10 mouse cellular contexts compared by ENCODE assay signal in genomic region chr13:34132875-34133274, GRCm38 (mm10). TPM values are rescaled to one million over a fixed set of nuclear protein-coding genes. Genes with fewer than 3 reads are reported as not detected.
DNase-seq lines count a peak whose midpoint lies in the region; ATAC-seq and TF ChIP-seq lines count a peak whose summit lies in the region.
"Had no signal": no experiment of that assay in that cellular context is flagged by ENCODE, and none has a peak within 500 bp of the region (broad histone marks: within the 10 kb centered on the region; RNA-seq: fewer than 3 reads in every experiment).

No protein-coding gene starts in this region.

- peak overlapping the region; percentile 69; the same call in 1 of the 2 replicates for H3K4me3 ChIP-seq in heart, postnatal 0 days (ENCODE audit: low read depth, low read length)
- 0 out of 2 replicates have a peak overlapping the region, but pooled peaks have one; percentile 63 for H3K4me3 ChIP-seq in embryonic facial prominence, embryonic 12.5 days
- H3K4me3 ChIP-seq in hindbrain, embryonic 11.5 days (ENCODE audit: low read depth, low read length): peak overlapping the region; percentile 63
- H3K4me3 ChIP-seq in midbrain, embryonic 13.5 days (replicated peaks): peak overlapping the region; percentile 95

- H3K9me3 ChIP-seq in heart, postnatal 0 days (replicated peaks; ENCODE audit: control insufficient read depth, low read length): no peaks in the 10 kb centered on the region
- no peaks in the 10 kb centered on the region for H3K9me3 ChIP-seq in embryonic facial prominence, embryonic 12.5 days
- H3K9me3 ChIP-seq in hindbrain, embryonic 11.5 days (ENCODE audit: control insufficient read depth, low read length): no peaks in the 10 kb centered on the region
- H3K9me3 ChIP-seq in midbrain, embryonic 13.5 days: no peaks in the 10 kb centered on the region

- H3K4me1 ChIP-seq in heart, postnatal 0 days (ENCODE audit: control insufficient read depth, insufficient read depth): peaks cover 22% of the 10 kb centered on the region; the same call in 1 of the 2 replicates
- H3K4me1 ChIP-seq in embryonic facial prominence, embryonic 12.5 days: peaks cover 32% of the 10 kb centered on the region
- peaks cover 12% of the 10 kb centered on the region for H3K4me1 ChIP-seq in hindbrain, embryonic 11.5 days (replicated peaks; ENCODE audit: control insufficient read depth, insufficient read depth, low read length)
- H3K4me1 ChIP-seq in midbrain, embryonic 13.5 days (replicated peaks): peaks cover 46% of the 10 kb centered on the region

- H3K27ac ChIP-seq in heart, postnatal 0 days (ENCODE audit: low read depth): peak overlapping the region; percentile 85; the same call in 1 of the 2 replicates
- peak overlapping the region; percentile 94; the same call in 1 of the 2 replicates for H3K27ac ChIP-seq in embryonic facial prominence, embryonic 12.5 days
- H3K27ac ChIP-seq in hindbrain, embryonic 11.5 days (ENCODE audit: low read depth, low read length): peak overlapping the region; percentile 100
- peak overlapping the region; percentile 100 for H3K27ac ChIP-seq in midbrain, embryonic 13.5 days

- DNase-seq in heart, postnatal 0 days (ENCODE audit: low spot score): no peak
- no peak for DNase-seq in heart, adult 18-20 months
- peak; percentile 46 for DNase-seq in hindbrain, embryonic 11.5 days (ENCODE audit: low spot score)
- DNase-seq in thymus, postnatal 25 days: no peak
- no peak for DNase-seq in left cerebral cortex, adult 9 months (ENCODE audit: low spot score in 2 of 2)
- DNase-seq in layer of hippocampus, adult 9-11 months: no peak
- DNase-seq: gastrocnemius, postnatal 14 days had no signal

- ATAC-seq in heart, postnatal 0 days (ENCODE audit: insufficient read depth, low read depth): no peak
- no peak for ATAC-seq in embryonic facial prominence, embryonic 12.5 days (ENCODE audit: insufficient number of reproducible peaks, insufficient read depth, low FRiP score, low TSS enrichment)
- ATAC-seq in hindbrain, embryonic 11.5 days (ENCODE audit: low FRiP score): no peak
- ATAC-seq in midbrain, embryonic 13.5 days: no peak
- ATAC-seq: lung, postnatal 0 days had no signal

- no peaks in the 10 kb centered on the region for H3K27me3 ChIP-seq in heart, postnatal 0 days (ENCODE audit: control insufficient read depth, insufficient read depth, low read length)
- no peaks in the 10 kb centered on the region for H3K27me3 ChIP-seq in embryonic facial prominence, embryonic 12.5 days
- no peaks in the 10 kb centered on the region for H3K27me3 ChIP-seq in hindbrain, embryonic 11.5 days (ENCODE audit: control insufficient read depth, insufficient read depth, low read length)
- H3K27me3 ChIP-seq in midbrain, embryonic 13.5 days: no peaks in the 10 kb centered on the region

- peak overlapping the region; percentile 77 for H3K4me2 ChIP-seq in heart, postnatal 0 days (ENCODE audit: low read depth, low read length)
- H3K4me2 ChIP-seq in embryonic facial prominence, embryonic 12.5 days (replicated peaks): peak overlapping the region; percentile 78
- peak overlapping the region; percentile 60 for H3K4me2 ChIP-seq in hindbrain, embryonic 11.5 days (replicated peaks; ENCODE audit: low read depth, low read length)
- peak overlapping the region; percentile 92 for H3K4me2 ChIP-seq in midbrain, embryonic 13.5 days (replicated peaks)

- 48% methylated on average over 6 of the region's 6 CpGs for WGBS in heart, postnatal 0 days
- WGBS in embryonic facial prominence, embryonic 12.5 days: 17% methylated on average over 6 of the region's 6 CpGs
- WGBS in hindbrain, embryonic 11.5 days: 11% methylated on average over 6 of the region's 6 CpGs
- 6% methylated on average over 6 of the region's 6 CpGs for WGBS in midbrain, embryonic 13.5 days

- no peak for TF ChIP-seq EP300 in heart, postnatal 0 days (IDR thresholded peaks at IDR 0.05; ENCODE audit: low read depth)

- H3K36me3 ChIP-seq in heart, postnatal 0 days (replicated peaks; ENCODE audit: control insufficient read depth, insufficient read depth, low read length): no peaks in the 10 kb centered on the region
- H3K36me3 ChIP-seq in embryonic facial prominence, embryonic 12.5 days: no peaks in the 10 kb centered on the region
- no peaks in the 10 kb centered on the region for H3K36me3 ChIP-seq in hindbrain, embryonic 11.5 days (ENCODE audit: control insufficient read depth, insufficient read depth, low read length)
- 0 out of 2 replicates have a peak, but pooled peaks cover 9% of the 10 kb centered on the region for H3K36me3 ChIP-seq in midbrain, embryonic 13.5 days

- TF ChIP-seq CTCF in heart, postnatal 0 days (IDR thresholded peaks at IDR 0.05; ENCODE audit: low read depth): no peak

- H3K9ac ChIP-seq in heart, postnatal 0 days (replicated peaks; ENCODE audit: low read depth, low read length): no peak overlapping the region
- H3K9ac ChIP-seq in embryonic facial prominence, embryonic 12.5 days: no peak overlapping the region
- peak overlapping the region; percentile 81 for H3K9ac ChIP-seq in hindbrain, embryonic 11.5 days (ENCODE audit: low read depth, low read length)
- H3K9ac ChIP-seq in midbrain, embryonic 13.5 days (replicated peaks): peak overlapping the region; percentile 100

RNA-seq across cellular contexts. Expression of gene Tubb2b, which starts 2.6 kb away (rescaled TPM):
- 157 and 227 TPM in 2 replicates for total RNA-seq in heart, postnatal 0 days (2014; rRNA removed; ENCODE audit: low replicate concordance)
- 16.9 and 19.7 TPM in 2 replicates for polyA plus RNA-seq in heart, postnatal 0 days (2015; fragmentation: Nextera tagmentation; extraction: Ambion mirVana)
- total RNA-seq in heart, adult 18-20 months (2021): 1 to 10 TPM; 4.8 to 8.6 TPM
- 66.5 and 77.7 TPM in 2 replicates for polyA plus RNA-seq in embryonic facial prominence, embryonic 12.5 days (2016; fragmentation: Nextera tagmentation; extraction: Ambion mirVana)
- polyA plus RNA-seq in hindbrain, embryonic 11.5 days (2014; fragmentation: Nextera tagmentation; extraction: Ambion mirVana): 318 and 341 TPM in 2 replicates
- polyA plus RNA-seq in midbrain, embryonic 13.5 days (2015; fragmentation: Nextera tagmentation; extraction: Ambion mirVana): 833 and 846 TPM in 2 replicates

RNA-seq across cellular contexts. Expression of gene Psmg4, which starts 29.9 kb away (rescaled TPM):
- total RNA-seq in heart, postnatal 0 days (2014; rRNA removed; ENCODE audit: low replicate concordance): 58.0 and 108 TPM in 2 replicates
- 86.3 and 87.8 TPM in 2 replicates for polyA plus RNA-seq in heart, postnatal 0 days (2015; fragmentation: Nextera tagmentation; extraction: Ambion mirVana)
- total RNA-seq in heart, adult 18-20 months (2021): 10 to 100 TPM; 25.0 to 32.9 TPM
- 111 TPM in 2 replicates for polyA plus RNA-seq in embryonic facial prominence, embryonic 12.5 days (2016; fragmentation: Nextera tagmentation; extraction: Ambion mirVana)
- polyA plus RNA-seq in hindbrain, embryonic 11.5 days (2014; fragmentation: Nextera tagmentation; extraction: Ambion mirVana): 92.0 and 95.8 TPM in 2 replicates
- polyA plus RNA-seq in midbrain, embryonic 13.5 days (2015; fragmentation: Nextera tagmentation; extraction: Ambion mirVana): 92.5 and 94.6 TPM in 2 replicates

RNA-seq across cellular contexts. Expression of gene Tubb2a, which starts 55.1 kb away (rescaled TPM):
- total RNA-seq in heart, postnatal 0 days (2014; rRNA removed; ENCODE audit: low replicate concordance): 291 and 343 TPM in 2 replicates
- polyA plus RNA-seq in heart, postnatal 0 days (2015; fragmentation: Nextera tagmentation; extraction: Ambion mirVana): 90.8 and 105 TPM in 2 replicates
- 10 to 100 TPM; 51.0 to 70.1 TPM for total RNA-seq in heart, adult 18-20 months (2021)
- 162 and 188 TPM in 2 replicates for polyA plus RNA-seq in embryonic facial prominence, embryonic 12.5 days (2016; fragmentation: Nextera tagmentation; extraction: Ambion mirVana)
- polyA plus RNA-seq in hindbrain, embryonic 11.5 days (2014; fragmentation: Nextera tagmentation; extraction: Ambion mirVana): 422 and 447 TPM in 2 replicates
- polyA plus RNA-seq in midbrain, embryonic 13.5 days (2015; fragmentation: Nextera tagmentation; extraction: Ambion mirVana): 1,655 and 1,711 TPM in 2 replicates

Comparison
In these comparisons a context has a peak if more than half of its experiments do, and no peak if none do; other contexts are left out.
1. H3K9ac ChIP-seq: peak in hindbrain, embryonic 11.5 days (single experiment) and midbrain, embryonic 13.5 days (single experiment); none in heart, postnatal 0 days (single experiment) and embryonic facial prominence, embryonic 12.5 days (single experiment).
2. Peak in every context shown above with its lines, with median percentiles within 50 percentile points of each other: H3K27ac ChIP-seq, H3K4me2 ChIP-seq and H3K4me3 ChIP-seq.